Mouse (Mus musculus) MEL (cell line): ENCODE measurements around the gene Vtn. TPM values are rescaled to one million over a fixed set of nuclear protein-coding genes. Genes with fewer than 3 reads are reported as not detected.

Source experiments
- DNase-seq: peaks from one replicate; pipeline ENCODE4 v3.0.0; 2011; ENCODE audit warnings: low read depth, low spot score
- H3K27ac ChIP-seq: 2 replicates; pipeline ENCODE4 v1.5.1; 2012; ENCODE audit warnings: low read depth, mild to moderate bottlenecking, control low read depth, low read length, moderate library complexity; ENCODE audit not compliant: control insufficient read depth
- H3K27me3 ChIP-seq, 2 experiments: fragments of 150-350 bp in 1 of 2; sonication (generic) in 1 of 2; 2 replicates each; pipeline ENCODE4 v1.6.1; 2012; ENCODE audit warnings: low read length in 2 of 2, mild to moderate bottlenecking in 2 of 2, improper control_type of control experiment in 1 of 2, moderate library complexity in 1 of 2; ENCODE audit not compliant: insufficient read depth in 2 of 2, control insufficient read depth in 1 of 2
- H3K36me3 ChIP-seq, 2 experiments: 2 replicates each; pipeline ENCODE4 v1.6.1; 2012 to 2014; ENCODE audit warnings: low read length in 2 of 2, improper control_type of control experiment in 1 of 2, inconsistent platforms in 1 of 2, mild to moderate bottlenecking in 1 of 2; ENCODE audit not compliant: insufficient read depth in 2 of 2, control insufficient read depth in 1 of 2
- H3K4me1 ChIP-seq, 2 experiments: fragments of 150-350 bp in 1 of 2; sonication (generic) in 1 of 2; 2 replicates each; pipeline ENCODE4 v1.6.1; 2012; ENCODE audit warnings: low read length in 2 of 2, improper control_type of control experiment in 1 of 2, mild to moderate bottlenecking in 1 of 2; ENCODE audit not compliant: insufficient read depth in 2 of 2, control insufficient read depth in 1 of 2
- H3K4me3 ChIP-seq, 2 experiments: fragments of 150-350 bp in 1 of 2; sonication (generic) in 1 of 2; 2 replicates each; pipeline ENCODE4 v1.5.1; 2012; ENCODE audit warnings: low read depth in 2 of 2, low read length in 2 of 2, mild to moderate bottlenecking in 2 of 2, moderate library complexity in 2 of 2, control low read depth in 1 of 2, improper control_type of control experiment in 1 of 2; ENCODE audit not compliant: control insufficient read depth in 1 of 2, insufficient read depth in 1 of 2
- H3K79me2 ChIP-seq: 2 replicates; pipeline ENCODE4 v1.6.1; 2012; ENCODE audit warnings: mild to moderate bottlenecking, low read length, moderate library complexity; ENCODE audit not compliant: control insufficient read depth, poor library complexity, insufficient read depth
- H3K9ac ChIP-seq: 2 replicates; pipeline ENCODE4 v1.6.1; 2012; ENCODE audit warnings: low read depth, mild to moderate bottlenecking, control low read depth, low read length, moderate library complexity; ENCODE audit not compliant: control insufficient read depth, poor library complexity, severe bottlenecking
- H3K9me3 ChIP-seq: fragments of 150-350 bp; sonication (generic); replicated peaks from 2 replicates; pipeline ENCODE4 v1.6.1; 2012; ENCODE audit warnings: mild to moderate bottlenecking, low read length, improper control_type of control experiment, moderate library complexity; ENCODE audit not compliant: insufficient read depth
- CHD1 ChIP-seq: IDR thresholded peaks from 2 replicates; pipeline ENCODE4 v1.6.1; 2012; ENCODE audit warnings: low read depth, mild to moderate bottlenecking, inconsistent platforms, low read length, improper control_type of control experiment
- CTCF ChIP-seq, 3 experiments: IDR thresholded peaks in 2 of 3; conservative IDR thresholded peaks in 1 of 3; 2 replicates each; pipeline ENCODE4 v1.5.1; 2011 to 2012; ENCODE audit warnings: low read length in 3 of 3, low read depth in 2 of 3, mild to moderate bottlenecking in 2 of 3, improper control_type of control experiment in 1 of 3, inconsistent platforms in 1 of 3, mixed read lengths in 1 of 3, moderate library complexity in 1 of 3; ENCODE audit not compliant: control insufficient read depth in 1 of 3, insufficient read depth in 1 of 3, poor library complexity in 1 of 3, severe bottlenecking in 1 of 3
- E2F4 ChIP-seq: IDR thresholded peaks from 2 replicates; pipeline ENCODE4 v1.6.1; 2011; ENCODE audit warnings: low read depth, low read length, improper control_type of control experiment, borderline replicate concordance
- GABPA ChIP-seq: IDR thresholded peaks from 2 replicates; pipeline ENCODE4 v1.6.1; 2012; ENCODE audit warnings: low read depth, mild to moderate bottlenecking, inconsistent platforms, low read length, improper control_type of control experiment, moderate library complexity
- JUND ChIP-seq: IDR thresholded peaks from 2 replicates; pipeline ENCODE4 v1.6.1; 2011; ENCODE audit warnings: low read depth, mild to moderate bottlenecking, improper control_type of control experiment, low read length
- MEF2A ChIP-seq: IDR thresholded peaks from 2 replicates; pipeline ENCODE4 v1.6.1; 2014; ENCODE audit warnings: low read depth, mild to moderate bottlenecking, inconsistent platforms, low read length, improper control_type of control experiment; ENCODE audit not compliant: poor library complexity, insufficient replicate concordance, severe bottlenecking; ENCODE audit errors: extremely low read depth
- MXI1 ChIP-seq: IDR thresholded peaks from 2 replicates; pipeline ENCODE4 v1.6.1; 2011; ENCODE audit warnings: mild to moderate bottlenecking, low read depth, low read length, improper control_type of control experiment
- MYB ChIP-seq: IDR thresholded peaks from 2 replicates; pipeline ENCODE4 v1.6.1; 2011; ENCODE audit warnings: mild to moderate bottlenecking, low read depth, low read length, improper control_type of control experiment
- NRF1 ChIP-seq: IDR thresholded peaks from 2 replicates; pipeline ENCODE4 v1.6.1; 2014; ENCODE audit warnings: low read depth, mild to moderate bottlenecking, inconsistent platforms, low read length, improper control_type of control experiment, moderate library complexity; ENCODE audit not compliant: poor library complexity, insufficient read depth, severe bottlenecking
- RAD21 ChIP-seq: IDR thresholded peaks from 2 replicates; pipeline ENCODE4 v1.6.1; 2011; ENCODE audit warnings: mild to moderate bottlenecking, low read depth, low read length, improper control_type of control experiment
- RCOR1 ChIP-seq: IDR thresholded peaks from 2 replicates; pipeline ENCODE4 v1.6.1; 2012; ENCODE audit warnings: low read depth, mild to moderate bottlenecking, inconsistent platforms, low read length, improper control_type of control experiment
- SIN3A ChIP-seq: IDR thresholded peaks from 2 replicates; pipeline ENCODE4 v1.6.1; 2012; ENCODE audit warnings: low read length, improper control_type of control experiment, inconsistent platforms
- SMC3 ChIP-seq: IDR thresholded peaks from 2 replicates; pipeline ENCODE4 v1.6.1; 2011; ENCODE audit warnings: low read depth, low read length, improper control_type of control experiment
- TAL1 ChIP-seq: IDR thresholded peaks from 2 replicates; pipeline ENCODE4 v1.6.1; 2012; ENCODE audit warnings: mild to moderate bottlenecking, inconsistent platforms, low read length, moderate library complexity, mixed read lengths
- TCF12 ChIP-seq: IDR thresholded peaks from 2 replicates; pipeline ENCODE4 v1.6.1; 2014; ENCODE audit warnings: low read depth, mild to moderate bottlenecking, inconsistent platforms, low read length, improper control_type of control experiment, moderate library complexity
- UBTF ChIP-seq: IDR thresholded peaks from 2 replicates; pipeline ENCODE4 v1.6.1; 2012; ENCODE audit warnings: low read depth, mild to moderate bottlenecking, inconsistent platforms, low read length, improper control_type of control experiment, moderate library complexity, borderline replicate concordance; ENCODE audit not compliant: insufficient read depth
- USF1 ChIP-seq: IDR thresholded peaks from 2 replicates; pipeline ENCODE4 v1.6.1; 2014; ENCODE audit warnings: low read depth, mild to moderate bottlenecking, inconsistent platforms, low read length, improper control_type of control experiment, moderate library complexity
- USF2 ChIP-seq, 2 experiments: IDR thresholded peaks; 2 replicates each; pipeline ENCODE4 v1.6.1; 2011 to 2012; ENCODE audit warnings: improper control_type of control experiment in 2 of 2, low read length in 2 of 2, borderline replicate concordance in 1 of 2, inconsistent platforms in 1 of 2, low read depth in 1 of 2, mild to moderate bottlenecking in 1 of 2; ENCODE audit not compliant: insufficient read depth in 1 of 2
- ZC3H11A ChIP-seq: IDR thresholded peaks from 2 replicates; pipeline ENCODE4 v1.6.1; 2012; ENCODE audit warnings: low read depth, mild to moderate bottlenecking, inconsistent platforms, low read length, improper control_type of control experiment
- ZKSCAN1 ChIP-seq: IDR thresholded peaks from 2 replicates; pipeline ENCODE4 v1.6.1; 2012; ENCODE audit warnings: low read depth, mild to moderate bottlenecking, inconsistent platforms, low read length, improper control_type of control experiment, moderate library complexity
- ZMIZ1 ChIP-seq: IDR thresholded peaks from 2 replicates; pipeline ENCODE4 v1.6.1; 2012; ENCODE audit warnings: low read depth, mild to moderate bottlenecking, inconsistent platforms, low read length, improper control_type of control experiment, moderate library complexity
- polyA plus RNA-seq, 2 experiments: library from polyadenylated mRNA; stranded (reverse) in 1 of 2; unstranded in 1 of 2; fragments of >175 nt in 1 of 2; fragments of >200 nt in 1 of 2; gene quantifications; 2 replicates each; pipeline versions ENCODE4 v1.2.1 to v1.2.4; 2012; ENCODE audit warnings: low replicate concordance in 2 of 2, low read depth in 1 of 2; ENCODE audit not compliant: insufficient read length in 2 of 2, insufficient read depth in 1 of 2, missing spikeins in 1 of 2
- total RNA-seq: library from RNA; depleted of rRNA; stranded (reverse); fragments of 300-350 nt; gene quantifications from 2 replicates; pipeline ENCODE4 v1.2.3, GENCODE M21; 2012

The Vtn gene
- total and polyA plus RNA-seq, 3 experiments = 0.18 TPM; not detected in 2

- Histone ChIP-seq H3K4me1 (no peaks in the 10 kb centered on the region), H3K36me3 (peaks cover 0 to 10% of the 10 kb centered on the region in 2 experiments; a peak in 2 of 4 replicates)
Observed at GRCm38 (mm10) chr11:78521880-78522279, 23.0 kb downstream of the Vtn start.

DNA sequence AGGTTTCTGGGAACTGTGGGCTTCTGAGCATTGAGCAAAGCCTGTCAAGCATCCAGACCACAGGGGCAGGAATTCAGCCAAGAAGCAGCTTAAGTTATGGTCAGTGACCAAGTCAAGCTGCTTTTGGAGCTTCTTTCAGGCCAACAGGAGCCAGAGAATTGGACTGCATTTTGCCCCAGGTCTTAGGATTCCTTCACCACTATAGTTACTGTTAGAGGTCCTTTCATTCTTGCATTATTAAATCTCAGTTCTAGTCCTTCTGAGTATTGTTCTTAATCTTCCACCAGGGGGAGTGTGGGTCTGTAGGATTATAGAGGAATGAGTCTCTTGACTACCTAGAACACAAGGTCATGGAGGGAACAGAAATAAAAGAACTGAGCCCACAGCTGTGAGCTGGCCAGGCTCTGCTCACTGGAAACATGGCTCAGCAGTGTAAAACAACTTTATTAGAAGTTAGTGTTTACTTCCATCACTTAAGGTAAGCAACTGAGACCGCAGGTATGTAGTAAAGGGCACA is 23.6 kb downstream of the Vtn start:
- Histone ChIP-seq H3K4me3 (no peak overlapping the region), H3K36me3 (peaks cover 0 to 9% of the 10 kb centered on the region in 2 experiments; a peak in 2 of 4 replicates), H3K9ac (no peak overlapping the region), H3K79me2 (no peaks in the 10 kb centered on the region), H3K4me1 (no peaks in the 10 kb centered on the region), H3K9me3 (no peaks in the 10 kb centered on the region), H3K27me3 (no peaks in the 10 kb centered on the region), H3K27ac (no peak overlapping the region)
- TF ChIP-seq E2F4 = no peak
- no peak for TF ChIP-seq MEF2A
- TF ChIP-seq ZMIZ1 = no peak
- TF ChIP-seq RCOR1 = peak; percentile 18; the same call in 1 of the 2 replicates
- TF ChIP-seq MXI1 = no peak
- TF ChIP-seq CHD1 = no peak
- peak; percentile 71 for TF ChIP-seq SMC3
- peak; percentile 41 for TF ChIP-seq ZC3H11A
- TF ChIP-seq RAD21 = peak; percentile 68
- peak in 2 of 3 experiments; percentile 37 to 75; a peak in 3 of 6 replicates for TF ChIP-seq CTCF (IDR thresholded peaks at IDR 0.05 in 2 of 3, conservative IDR thresholded peaks at IDR 0.05 in 1 of 3; ENCODE audit: control insufficient read depth in 1 of 3, insufficient read depth in 1 of 3, low read depth in 2 of 3, low read length in 3 of 3, poor library complexity in 1 of 3, severe bottlenecking in 1 of 3)
- DNase-seq = peak; percentile 68

More at GRCm38 (mm10) chr11:78521880-78522279, 23.0 kb downstream of the Vtn start:
- Histone ChIP-seq H3K27me3 (no peaks in the 10 kb centered on the region), H3K4me3 (no peak overlapping the region)
- TF ChIP-seq SIN3A (no peak), SMC3 (no peak), GABPA (no peak), TAL1 (no peak), JUND (no peak), MYB (no peak), RAD21 (no peak), UBTF (no peak), ZKSCAN1 (no peak), TCF12 (no peak), USF1 (no peak), USF2 (IDR thresholded peaks at IDR 0.05; ENCODE audit: borderline replicate concordance in 1 of 2, insufficient read depth in 1 of 2, low read depth in 1 of 2, low read length in 2 of 2) (no peak), CHD1 (no peak), NRF1 (no peak)
- TF ChIP-seq, all 39 proteins: peak for 0
- H3K27ac ChIP-seq = no peak overlapping the region
- H3K9ac ChIP-seq = no peak overlapping the region
- DNase-seq = no peak
- no peaks in the 10 kb centered on the region for H3K9me3 ChIP-seq
- no peaks in the 10 kb centered on the region for H3K79me2 ChIP-seq
